Mouse (Mus musculus): Measurements from ENCODE around the gene Btbd2.

DNA sequence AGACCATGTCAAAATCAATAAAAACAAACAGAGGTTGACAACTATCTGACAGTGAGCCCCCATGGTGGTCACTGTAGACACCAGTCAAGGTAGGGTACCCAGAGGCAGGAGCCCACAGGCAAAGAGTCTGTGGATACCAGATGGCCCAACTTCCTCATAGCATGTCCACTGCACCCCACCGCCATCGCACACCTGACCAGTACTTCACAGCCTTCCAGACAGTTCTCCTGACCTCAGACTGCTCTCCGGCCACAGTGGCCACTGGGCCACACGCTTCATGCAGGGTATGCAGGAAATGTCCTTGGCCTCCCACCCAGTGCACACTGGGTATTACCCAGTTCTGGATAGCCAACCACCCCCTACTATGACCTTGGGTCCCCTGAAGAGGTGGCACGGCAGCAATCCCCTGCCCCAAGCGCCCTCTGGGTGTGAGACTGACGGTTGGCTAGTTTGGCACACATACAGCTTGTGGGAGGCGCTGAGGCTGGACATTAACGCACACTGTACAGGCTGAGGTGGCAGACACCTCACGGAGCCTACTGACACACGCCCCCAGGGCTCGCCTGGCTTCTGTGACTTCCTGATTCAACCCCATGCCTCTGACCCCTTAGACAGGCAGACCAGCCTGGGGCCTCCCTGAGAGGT is 36.7 kb upstream of the Btbd2 start:
- TF ChIP-seq CTCF (IDR thresholded peaks at IDR 0.05; ENCODE audit: extremely low read depth, insufficient read depth, insufficient read length, insufficient replicate concordance) (no peak), POLR2A (IDR thresholded peaks at IDR 0.05; ENCODE audit: low read depth, low read length) (no peak)
